Mouse (Mus musculus): Measurements from ENCODE around the gene Hic2.
A peak's percentile ranks its signal among the peaks of the same experiment; 100 is the strongest.

Hic2 gene

GRCm38 (mm10) chr16:17275721-17276120, 42.3 kb downstream of the Hic2 start, which contains the start of gene Tmem191c:
Gene Tmem191c (plus strand): TSS chr16:17276077.
- no peak for DNase-seq (ENCODE audit: low read depth, low spot score)

- DNase-seq (ENCODE audit: low read depth, low spot score) = peak; percentile 87
Observed at GRCm38 (mm10) chr16:17276164-17277151, 43.1 kb downstream of the Hic2 start.

- DNase-seq (ENCODE audit: low read depth, low spot score) = no peak
Observed at GRCm38 (mm10) chr16:17277342-17278211, 44.2 kb downstream of the Hic2 start.

GRCm38 (mm10) chr16:17280471-17280870, 47.1 kb downstream of the Hic2 start:
- DNase-seq (ENCODE audit: low read depth, low spot score) = no peak

GRCm38 (mm10) chr16:17283151-17283550, 49.8 kb downstream of the Hic2 start:
- DNase-seq (ENCODE audit: low read depth, low spot score) = no peak

GRCm38 (mm10) chr16:17287103-17287502, 53.7 kb downstream of the Hic2 start:
- no peak for DNase-seq (ENCODE audit: low read depth, low spot score)

GRCm38 (mm10) chr16:17291016-17291415, 57.6 kb downstream of the Hic2 start:
- DNase-seq (ENCODE audit: low read depth, low spot score) = no peak

GRCm38 (mm10) chr16:17292751-17293150, 59.4 kb downstream of the Hic2 start:
- no peak for DNase-seq (ENCODE audit: low read depth, low spot score)

GRCm38 (mm10) chr16:17300818-17301217, 67.4 kb downstream of the Hic2 start:
- DNase-seq (ENCODE audit: low read depth, low spot score) = no peak

- DNase-seq (ENCODE audit: low read depth, low spot score) = no peak
Observed at GRCm38 (mm10) chr16:17303521-17304245, 70.3 kb downstream of the Hic2 start.

- no peak for DNase-seq (ENCODE audit: low read depth, low spot score)
Observed at GRCm38 (mm10) chr16:17307461-17307860, 74.1 kb downstream of the Hic2 start.

GRCm38 (mm10) chr16:17309036-17309435, 75.7 kb downstream of the Hic2 start:
- DNase-seq (ENCODE audit: low read depth, low spot score) = no peak

GRCm38 (mm10) chr16:17312531-17312930, 79.2 kb downstream of the Hic2 start:
- DNase-seq (ENCODE audit: low read depth, low spot score) = no peak

Data from WW6 (cell line).